Mouse (Mus musculus) spleen, adult 2 months (tissue): ENCODE measurements around the gene Tmem189. TPM values are rescaled to one million over a fixed set of nuclear protein-coding genes. Genes with fewer than 3 reads are reported as not detected.

Experiments
- DNase-seq, 2 experiments: peaks; one replicate each; pipeline versions ENCODE4 v3.0.0 to v3.0.0-alpha.2; 2012 to 2021; ENCODE audit warnings: low spot score in 2 of 2, low read depth in 1 of 2
- H3K27ac ChIP-seq: fragments of 200-500 bp; 2 replicates; pipeline ENCODE4 v1.5.1; 2012; ENCODE audit warnings: low read length, inconsistent platforms; ENCODE audit not compliant: insufficient read depth
- H3K27me3 ChIP-seq: fragments of 200-500 bp; 2 replicates; pipeline ENCODE4 v1.6.1; 2012; ENCODE audit warnings: mild to moderate bottlenecking, moderate library complexity, low read length, inconsistent platforms; ENCODE audit not compliant: control insufficient read depth, insufficient read depth
- H3K36me3 ChIP-seq: fragments of 200-500 bp; 2 replicates; pipeline ENCODE4 v1.6.1; 2012; ENCODE audit warnings: mild to moderate bottlenecking, low read length, inconsistent platforms; ENCODE audit not compliant: control insufficient read depth, insufficient read depth
- H3K4me1 ChIP-seq: fragments of 200-500 bp; 2 replicates; pipeline ENCODE4 v1.6.1; 2011; ENCODE audit warnings: inconsistent platforms; ENCODE audit not compliant: control insufficient read depth, insufficient read depth, insufficient read length
- H3K4me3 ChIP-seq: fragments of 200-500 bp; 2 replicates; pipeline ENCODE4 v1.5.1; 2011; ENCODE audit warnings: mild to moderate bottlenecking, inconsistent platforms; ENCODE audit not compliant: insufficient read depth, insufficient read length; ENCODE audit errors: extremely low read depth
- CTCF ChIP-seq: fragments of 200-500 bp; IDR thresholded peaks from 2 replicates; pipeline ENCODE4 v1.5.1; 2011; ENCODE audit warnings: mild to moderate bottlenecking, inconsistent platforms; ENCODE audit not compliant: insufficient read depth, insufficient read length, insufficient replicate concordance; ENCODE audit errors: extremely low read depth
- POLR2A ChIP-seq: fragments of 200-500 bp; IDR thresholded peaks from 2 replicates; pipeline ENCODE4 v1.6.1; 2011; ENCODE audit warnings: low read depth, low read length, inconsistent platforms
- WGBS: fragments of 180-500 bp; shearing (Covaris S2); methylation state at CpG from one replicate; pipeline ENCODE4 v1.1.7; 2018; 5-methylcytosine and 5-hydroxymethylcytosine counted together
- polyA plus RNA-seq: library from polyadenylated mRNA; depleted of rRNA; stranded (reverse); fragments of >200 nt; gene quantifications from 2 replicates; pipeline ENCODE4 v1.2.3, GENCODE M21; 2012; rRNA removed

Tmem189 gene
- polyA plus RNA-seq: 90.7 and 126 TPM in 2 replicates

DNA sequence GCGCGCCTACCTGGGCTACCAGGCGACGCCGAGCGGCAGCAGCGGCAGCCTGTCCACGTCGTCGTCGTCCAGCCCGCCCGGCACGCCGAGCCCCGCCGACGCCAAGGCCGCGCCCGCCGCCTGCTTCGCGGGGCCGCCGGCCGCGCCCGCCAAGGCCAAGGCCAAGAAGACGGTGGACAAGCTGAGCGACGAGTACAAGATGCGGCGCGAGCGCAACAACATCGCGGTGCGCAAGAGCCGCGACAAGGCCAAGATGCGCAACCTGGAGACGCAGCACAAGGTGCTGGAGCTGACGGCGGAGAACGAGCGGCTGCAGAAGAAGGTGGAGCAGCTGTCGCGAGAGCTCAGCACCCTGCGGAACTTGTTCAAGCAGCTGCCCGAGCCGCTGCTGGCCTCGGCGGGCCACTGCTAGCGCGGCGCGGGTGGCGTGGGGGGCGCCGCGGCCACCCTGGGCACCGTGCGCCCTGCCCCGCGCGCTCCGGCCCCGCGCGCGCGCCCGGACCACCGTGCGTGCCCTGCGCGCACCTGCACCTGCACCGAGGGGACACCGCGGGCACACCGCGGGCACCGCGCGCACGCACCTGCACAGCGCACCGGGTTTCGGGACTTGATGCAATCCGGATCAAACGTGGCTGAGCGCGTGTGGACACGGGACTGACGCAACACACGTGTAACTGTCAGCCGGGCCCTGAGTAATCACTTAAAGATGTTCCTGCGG lies at the start of gene Tmem189:
Gene Tmem189 (minus strand): TSS at position 322 of the 718 bp plus-strand sequence.
- H3K4me1 ChIP-seq: peaks cover 3% of the 10 kb centered on the region; the same call in 1 of the 2 replicates
- no peaks in the 10 kb centered on the region for H3K36me3 ChIP-seq
- WGBS: under 1% methylated on average over 93 of the region's 99 CpGs
- no peaks in the 10 kb centered on the region; the same call in 1 of the 2 replicates for H3K27me3 ChIP-seq
- TF ChIP-seq POLR2A (no peak), CTCF (no peak)
- DNase-seq: peak in 1 of 2 experiments; percentile 47
- H3K27ac ChIP-seq: peak within 1 kb of the TSS; percentile 83
- peak within 1 kb of the TSS; percentile 78 for H3K4me3 ChIP-seq

GRCm38 (mm10) chr2:167739030-167739429 lies 49.4 kb upstream of the Tmem189 start:
- Histone ChIP-seq H3K27me3 (no peaks in the 10 kb centered on the region), H3K4me1 (no peaks in the 10 kb centered on the region), H3K27ac (no peak overlapping the region), H3K36me3 (no peaks in the 10 kb centered on the region), H3K4me3 (no peak overlapping the region)
- 62% methylated on average over 6 of the region's 6 CpGs for WGBS
- TF ChIP-seq CTCF: no peak
- TF ChIP-seq POLR2A: no peak
- no peak for DNase-seq

- no peak for TF ChIP-seq CTCF
- TF ChIP-seq POLR2A: no peak
- Histone ChIP-seq H3K4me1 (no peaks in the 10 kb centered on the region), H3K27me3 (no peaks in the 10 kb centered on the region), H3K36me3 (no peaks in the 10 kb centered on the region), H3K4me3 (no peak overlapping the region), H3K27ac (no peak overlapping the region)
- WGBS: 40% methylated on average over 10 of the region's 10 CpGs
- DNase-seq: no peak
Observed at GRCm38 (mm10) chr2:167734861-167735260, 45.2 kb upstream of the Tmem189 start.

- Histone ChIP-seq H3K4me3 (no peak overlapping the region), H3K36me3 (no peaks in the 10 kb centered on the region), H3K27ac (no peak overlapping the region), H3K4me1 (peaks cover 5% of the 10 kb centered on the region), H3K27me3 (no peaks in the 10 kb centered on the region)
- 91% methylated on average over 13 of the region's 13 CpGs for WGBS
- TF ChIP-seq CTCF: no peak
- no peak for TF ChIP-seq POLR2A
- no peak for DNase-seq
Observed at GRCm38 (mm10) chr2:167731149-167731548, 41.5 kb upstream of the Tmem189 start.

DNA sequence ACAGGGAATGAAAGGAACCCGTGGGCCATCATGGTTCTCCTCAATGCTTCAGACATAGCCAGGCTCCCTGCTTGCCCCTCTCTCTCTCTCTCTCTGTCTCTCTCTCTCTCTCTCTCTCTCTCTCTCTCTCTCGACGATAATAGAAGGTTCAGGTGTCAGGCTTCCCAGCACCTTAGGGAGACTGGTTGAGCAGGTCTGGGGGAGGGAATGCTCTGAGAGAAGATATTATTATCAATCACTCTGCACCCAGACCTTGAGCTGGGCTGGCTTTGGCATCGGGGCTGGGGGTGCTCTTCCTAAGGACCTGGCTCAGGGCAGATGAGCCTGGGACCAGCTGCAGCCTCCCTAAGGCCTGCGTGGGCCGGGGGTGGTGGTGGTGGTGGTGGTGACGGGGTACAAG lies 40.4 kb upstream of the Tmem189 start:
- Histone ChIP-seq H3K36me3 (no peaks in the 10 kb centered on the region), H3K4me3 (no peak overlapping the region), H3K27me3 (no peaks in the 10 kb centered on the region), H3K27ac (no peak overlapping the region), H3K4me1 (peaks cover 5% of the 10 kb centered on the region)
- DNase-seq: no peak
- 89% methylated on average over 7 of the region's 7 CpGs for WGBS
- no peak for TF ChIP-seq CTCF
- no peak for TF ChIP-seq POLR2A

DNA sequence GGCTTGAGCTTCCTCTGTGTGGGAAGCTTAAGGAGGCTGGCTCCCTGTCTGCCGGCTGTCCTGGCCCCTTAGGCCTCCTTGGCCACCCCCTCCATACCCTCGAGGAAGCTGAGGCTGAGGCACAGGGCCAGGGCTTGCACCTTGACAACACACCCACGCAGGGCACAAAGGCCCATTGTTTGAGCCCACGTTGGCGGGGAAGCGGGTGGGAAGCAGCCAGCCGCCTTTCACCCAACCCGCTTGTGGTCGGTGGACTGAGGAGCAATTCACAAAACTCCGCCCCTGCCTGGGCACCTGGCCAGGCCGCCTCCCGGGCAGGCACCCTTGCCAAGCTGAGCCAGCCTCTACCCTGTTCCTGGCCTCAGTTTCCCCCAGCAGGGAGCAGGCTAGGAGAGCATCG lies 37.5 kb upstream of the Tmem189 start:
- Histone ChIP-seq H3K36me3 (no peaks in the 10 kb centered on the region), H3K4me1 (peaks cover 5% of the 10 kb centered on the region), H3K27ac (no peak overlapping the region), H3K4me3 (no peak overlapping the region), H3K27me3 (no peaks in the 10 kb centered on the region)
- no peak for DNase-seq
- no peak for TF ChIP-seq CTCF
- TF ChIP-seq POLR2A: no peak
- 12% methylated on average over 13 of the region's 13 CpGs for WGBS

DNA sequence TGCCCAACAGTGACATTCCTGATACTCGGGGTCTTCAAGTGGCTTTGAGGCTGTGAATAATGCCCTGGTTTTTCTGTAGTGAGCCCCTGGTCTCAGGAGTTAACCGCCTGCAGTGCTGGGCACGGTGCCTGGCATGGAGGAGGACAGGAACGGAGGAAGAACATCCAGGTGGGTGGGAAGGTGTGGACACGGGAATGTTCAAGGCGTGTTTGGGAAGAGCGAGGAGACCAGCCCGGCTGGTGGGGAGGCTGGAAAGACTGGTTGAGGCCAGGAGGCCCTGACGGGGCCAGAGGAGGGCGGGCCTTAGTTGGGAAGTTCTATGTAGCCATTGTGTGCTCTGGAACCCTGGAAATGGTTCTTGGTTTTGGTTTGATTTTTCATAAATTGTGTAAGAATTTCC lies 36.3 kb upstream of the Tmem189 start:
- H3K4me3 ChIP-seq: no peak overlapping the region
- TF ChIP-seq CTCF (no peak), POLR2A (no peak)
- 94% methylated on average over 10 of the region's 10 CpGs for WGBS

More for the DNA sequence above, 36.3 kb upstream of the Tmem189 start:
- H3K4me1 ChIP-seq: peaks cover 5% of the 10 kb centered on the region
- no peak overlapping the region for H3K27ac ChIP-seq
- H3K36me3 ChIP-seq: no peaks in the 10 kb centered on the region
- H3K27me3 ChIP-seq: no peaks in the 10 kb centered on the region
- DNase-seq: no peak
